Mouse (Mus musculus): ENCODE data around the gene Nsun7. TPM values are rescaled to one million over a fixed set of nuclear protein-coding genes. Genes with fewer than 3 reads are reported as not detected.

The Nsun7 gene
- total RNA-seq, 2 experiments from 2014 or later, result 6.7 to 9.1 TPM

GRCm38 (mm10) chr5:66319341-66319740, 59.6 kb downstream of the Nsun7 start:
- Histone ChIP-seq H3K27ac (no peak overlapping the region), H3K4me3 (no peak overlapping the region)
- TF ChIP-seq CTCF (IDR thresholded peaks at IDR 0.05), result peak; percentile 70
- peak; percentile 64 to 67 for DNase-seq (ENCODE audit: extremely low spot score in 1 of 2, low spot score in 2 of 2)
- intact Hi-C loops (cut with DNase I), result loop anchor here (5.0 kb wide), 1 partner anchor 57 kb away; no protein-coding TSS in a partner anchor

- Histone ChIP-seq H3K27ac (no peak overlapping the region), H3K4me3 (no peak overlapping the region)
- DNase-seq (ENCODE audit: extremely low spot score in 1 of 2, low spot score in 2 of 2), result no peak
- intact Hi-C loops (cut with DNase I), result loop anchor here (5.0 kb wide), 1 partner anchor 58 kb away; no protein-coding TSS in a partner anchor
- no peak for TF ChIP-seq CTCF (IDR thresholded peaks at IDR 0.05)
Measured at GRCm38 (mm10) chr5:66319827-66320404, 60.2 kb downstream of the Nsun7 start.

DNA sequence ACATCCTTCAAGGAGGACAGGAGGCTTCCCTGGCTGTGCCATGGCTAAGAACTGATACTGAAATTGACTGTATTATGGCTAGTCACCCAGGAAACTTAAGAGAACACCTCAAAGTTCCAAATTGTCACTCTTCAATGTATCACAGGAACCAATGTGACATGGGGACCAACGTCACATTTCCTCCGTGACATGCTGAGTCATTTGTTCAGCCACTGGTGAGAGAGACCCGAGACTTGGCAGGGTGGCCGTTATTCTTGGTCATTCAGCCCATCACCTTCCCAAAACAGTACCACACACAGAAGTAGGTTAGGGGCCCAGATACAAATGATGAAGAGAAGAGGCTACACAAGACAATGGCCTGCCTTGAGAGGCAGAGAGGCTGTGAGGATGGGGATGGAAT, 63.4 kb downstream of the Nsun7 start:
- DNase-seq (ENCODE audit: extremely low spot score in 1 of 2, low spot score in 2 of 2), result no peak
- H3K27ac ChIP-seq, result peak overlapping the region; percentile 24; the same call in 1 of the 2 replicates
- intact Hi-C loops (cut with DNase I), result no loop called here
- no peak overlapping the region for H3K4me3 ChIP-seq
- no peak for TF ChIP-seq CTCF (IDR thresholded peaks at IDR 0.05)

- Histone ChIP-seq H3K4me3 (no peak overlapping the region), H3K27ac (peak overlapping the region; percentile 24; the same call in 1 of the 2 replicates)
- intact Hi-C loops (cut with DNase I), result no loop called here
- peak; percentile 50 to 59 for DNase-seq (ENCODE audit: extremely low spot score in 1 of 2, low spot score in 2 of 2)
- no peak for TF ChIP-seq CTCF (IDR thresholded peaks at IDR 0.05)
Measured at GRCm38 (mm10) chr5:66323603-66324002, 63.9 kb downstream of the Nsun7 start.

- no peak overlapping the region for H3K27ac ChIP-seq
- intact Hi-C loops (cut with DNase I), result no loop called here
- DNase-seq (ENCODE audit: extremely low spot score in 1 of 2, low spot score in 2 of 2), result no peak
- TF ChIP-seq CTCF (IDR thresholded peaks at IDR 0.05), result peak; percentile 90
- H3K4me3 ChIP-seq, result no peak overlapping the region
Measured at GRCm38 (mm10) chr5:66326395-66326794, 66.7 kb downstream of the Nsun7 start.

DNA sequence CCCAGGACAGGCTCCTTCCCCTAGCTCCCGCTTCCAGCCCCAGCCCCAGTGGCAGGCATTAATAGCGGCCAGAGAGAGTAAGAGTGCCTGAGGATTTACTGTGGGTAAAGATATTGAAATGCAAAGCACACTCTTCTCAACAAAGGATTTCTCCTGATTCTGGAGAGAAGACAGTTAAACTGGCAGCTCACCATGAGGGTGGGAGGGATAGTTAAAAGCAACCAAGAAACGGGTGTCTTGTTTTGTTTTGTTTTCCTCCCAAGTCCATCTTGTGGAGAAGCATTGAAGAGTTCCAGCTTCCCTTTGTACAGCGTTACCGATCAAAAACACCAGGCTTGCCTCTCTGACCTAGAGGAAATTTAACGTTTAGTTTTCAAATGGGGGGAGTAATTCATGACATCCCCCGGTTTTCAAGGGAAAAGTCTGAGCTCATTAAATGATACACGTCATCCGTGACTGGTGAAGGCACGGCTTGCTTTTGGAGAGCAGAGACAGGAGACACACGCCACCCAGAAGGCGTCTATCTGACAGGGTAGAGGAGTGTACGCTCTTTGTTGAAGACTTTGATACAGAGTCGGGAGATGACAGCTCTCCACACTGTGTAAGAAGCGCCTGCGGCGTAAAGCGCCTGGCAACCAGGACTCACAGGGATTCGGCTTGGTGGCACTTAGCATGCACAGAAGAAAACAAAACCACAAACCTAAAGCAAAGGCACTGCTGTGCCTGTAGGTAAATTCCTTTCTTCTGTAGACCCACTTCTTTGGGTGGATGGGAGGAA, 68.4 kb downstream of the Nsun7 start:
- intact Hi-C loops (cut with DNase I), result no loop called here
- Histone ChIP-seq H3K27ac (no peak overlapping the region; the same call in 1 of the 2 replicates), H3K4me3 (0 out of 2 replicates have a peak overlapping the region, but pooled peaks have one; percentile 4)
- DNase-seq (ENCODE audit: extremely low spot score in 1 of 2, low spot score in 2 of 2), result no peak
- TF ChIP-seq CTCF (IDR thresholded peaks at IDR 0.05), result no peak

- DNase-seq (ENCODE audit: extremely low spot score in 1 of 2, low spot score in 2 of 2), result no peak
- no peak overlapping the region for H3K27ac ChIP-seq
- TF ChIP-seq CTCF (IDR thresholded peaks at IDR 0.05), result no peak
- intact Hi-C loops (cut with DNase I), result no loop called here
- H3K4me3 ChIP-seq, result no peak overlapping the region
Measured at GRCm38 (mm10) chr5:66328766-66329165, 69.1 kb downstream of the Nsun7 start.

DNA sequence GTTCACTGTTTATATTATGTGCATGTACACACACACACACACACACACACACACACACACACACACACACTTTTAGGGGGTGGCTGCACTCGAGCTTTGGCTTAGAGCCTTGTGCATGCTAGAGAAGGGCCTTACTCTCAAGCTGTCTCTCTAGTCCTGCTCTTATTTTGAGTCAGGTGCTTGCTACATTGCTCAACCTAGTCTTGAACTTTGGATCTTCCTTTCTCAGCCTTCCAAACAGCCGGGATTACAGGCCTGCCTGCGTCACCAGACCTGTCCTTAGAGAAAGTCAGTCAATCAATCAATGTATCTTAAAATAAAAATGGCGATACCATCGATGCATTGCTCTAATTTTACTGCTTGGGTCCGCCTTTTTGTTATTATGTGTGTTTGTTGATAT, 71.1 kb downstream of the Nsun7 start:
- no peak for TF ChIP-seq CTCF (IDR thresholded peaks at IDR 0.05)
- H3K27ac ChIP-seq, result no peak overlapping the region
- DNase-seq (ENCODE audit: extremely low spot score in 1 of 2, low spot score in 2 of 2), result no peak
- no peak overlapping the region for H3K4me3 ChIP-seq
- intact Hi-C loops (cut with DNase I), result no loop called here

DNA sequence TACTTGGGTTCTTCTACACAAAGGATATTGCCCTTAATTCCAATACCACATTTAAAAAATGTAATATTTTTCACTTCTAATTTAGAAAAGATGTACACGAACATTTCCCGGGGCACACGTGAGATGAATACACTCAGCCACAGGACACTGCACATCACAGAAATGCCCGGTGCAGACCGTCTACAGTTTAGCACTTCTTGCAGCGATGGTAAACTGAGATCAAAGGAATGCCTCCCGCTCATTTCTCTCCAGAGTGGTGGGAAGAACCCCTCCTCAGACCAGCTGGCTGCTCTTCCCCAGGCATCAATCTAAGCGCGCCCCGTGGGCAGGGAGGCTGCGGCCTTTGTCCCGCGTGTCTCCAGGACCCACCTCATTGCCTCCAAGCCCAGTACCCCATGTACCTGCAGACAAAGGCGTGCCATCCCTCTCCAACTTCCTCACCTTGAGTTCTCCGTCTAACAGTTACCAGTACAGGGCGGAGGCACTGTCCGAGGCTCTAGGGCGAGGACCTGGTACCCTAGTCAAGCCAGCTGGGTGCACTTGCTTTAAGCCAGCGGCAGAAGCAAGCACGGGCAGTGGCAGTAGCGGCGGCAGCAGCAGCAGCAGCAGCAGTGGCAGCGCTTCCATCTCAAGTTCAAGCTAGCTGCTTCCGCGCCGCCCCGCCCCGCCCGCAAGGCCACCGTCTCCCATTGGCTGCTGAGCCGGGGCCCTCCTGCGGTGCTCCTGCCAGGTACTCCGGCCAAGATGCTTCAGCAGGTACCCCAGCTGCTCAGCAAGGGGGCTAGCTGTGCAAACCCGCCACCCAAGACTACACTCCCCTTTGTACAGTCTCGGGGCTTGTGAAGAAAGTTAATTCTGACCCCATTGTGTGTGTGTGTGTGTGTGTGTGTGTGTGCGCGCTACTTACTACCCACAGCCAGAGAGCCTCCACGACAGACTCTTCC, 77.6 kb downstream of the Nsun7 start:
- Histone ChIP-seq H3K27ac (no peak overlapping the region), H3K4me3 (peak overlapping the region; percentile 42)
- intact Hi-C loops (cut with DNase I), result no loop called here
- TF ChIP-seq CTCF (IDR thresholded peaks at IDR 0.05), result no peak
- DNase-seq (ENCODE audit: extremely low spot score in 1 of 2, low spot score in 2 of 2), result peak in 1 of 2 experiments; percentile 28

- intact Hi-C loops (cut with DNase I), result no loop called here
- DNase-seq (ENCODE audit: extremely low spot score in 1 of 2, low spot score in 2 of 2), result peak in 1 of 2 experiments; percentile 28
- TF ChIP-seq CTCF (IDR thresholded peaks at IDR 0.05), result no peak
- Histone ChIP-seq H3K4me3 (peak overlapping the region; percentile 42), H3K27ac (no peak overlapping the region)
Measured at GRCm38 (mm10) chr5:66337969-66338345, 78.3 kb downstream of the Nsun7 start.

- Histone ChIP-seq H3K27ac (no peak overlapping the region), H3K4me3 (no peak overlapping the region)
- peak; percentile 60 for TF ChIP-seq CTCF (IDR thresholded peaks at IDR 0.05)
- no peak for DNase-seq (ENCODE audit: extremely low spot score in 1 of 2, low spot score in 2 of 2)
- intact Hi-C loops (cut with DNase I), result no loop called here
Measured at GRCm38 (mm10) chr5:66338583-66338982, 78.9 kb downstream of the Nsun7 start.
